Comparison of ENCODE assay signal across 12 mouse cellular contexts in genomic region chr2:33254318-33254985, GRCm38 (mm10). TPM values are rescaled to one million over a fixed set of nuclear protein-coding genes. Genes with fewer than 3 reads are reported as not detected.
DNase-seq lines count a peak whose midpoint lies in the region; ATAC-seq and TF ChIP-seq lines count a peak whose summit lies in the region.
"Had no signal": no experiment of that assay in that cellular context is flagged by ENCODE, and none has a peak within 500 bp of the region (broad histone marks: within the 10 kb centered on the region; RNA-seq: fewer than 3 reads in every experiment).

No protein-coding gene starts in this region.

- peaks cover 21% of the 10 kb centered on the region for H3K36me3 ChIP-seq in hindbrain, embryonic 13.5 days
- H3K36me3 ChIP-seq in hindbrain, embryonic 16.5 days (ENCODE audit: control insufficient read depth, insufficient read depth, low read length) = no peaks in the 10 kb centered on the region
- no peaks in the 10 kb centered on the region for H3K36me3 ChIP-seq in heart, embryonic 13.5 days
- H3K36me3 ChIP-seq: embryonic facial prominence, embryonic 13.5 days had no signal

- no peak overlapping the region for H3K4me2 ChIP-seq in hindbrain, embryonic 13.5 days
- H3K4me2 ChIP-seq in hindbrain, embryonic 16.5 days (ENCODE audit: low read length) = no peak overlapping the region
- peak overlapping the region; percentile 46; the same call in 1 of the 2 replicates for H3K4me2 ChIP-seq in heart, embryonic 13.5 days
- H3K4me2 ChIP-seq: embryonic facial prominence, embryonic 13.5 days; liver, embryonic 11.5 days had no signal

- H3K9ac ChIP-seq in hindbrain, embryonic 13.5 days = no peak overlapping the region
- H3K9ac ChIP-seq in hindbrain, embryonic 16.5 days (ENCODE audit: low read depth, low read length) = no peak overlapping the region
- H3K9ac ChIP-seq in heart, embryonic 13.5 days = peak overlapping the region; percentile 59
- H3K9ac ChIP-seq: embryonic facial prominence, embryonic 13.5 days had no signal

- H3K27ac ChIP-seq in cerebellum, adult 2 months (ENCODE audit: insufficient read depth, low read length) = no peak overlapping the region
- peak overlapping the region; percentile 24; the same call in 1 of the 2 replicates for H3K27ac ChIP-seq in hindbrain, embryonic 13.5 days
- no peak overlapping the region for H3K27ac ChIP-seq in hindbrain, embryonic 16.5 days (ENCODE audit: low read depth, low read length)
- H3K27ac ChIP-seq in heart, embryonic 13.5 days (replicated peaks) = peak overlapping the region; percentile 91
- H3K27ac ChIP-seq: embryonic facial prominence, embryonic 13.5 days had no signal

- no peak for TF ChIP-seq POLR2A in cerebellum, adult 2 months (IDR thresholded peaks at IDR 0.05; ENCODE audit: borderline replicate concordance, insufficient read depth, low read length)

- no peaks in the 10 kb centered on the region for H3K27me3 ChIP-seq in cerebellum, adult 2 months (ENCODE audit: control insufficient read depth, insufficient read depth, low read length)
- H3K27me3 ChIP-seq in hindbrain, embryonic 13.5 days = no peaks in the 10 kb centered on the region
- no peaks in the 10 kb centered on the region for H3K27me3 ChIP-seq in hindbrain, embryonic 16.5 days (replicated peaks; ENCODE audit: control insufficient read depth, insufficient read depth, low read length)
- no peaks in the 10 kb centered on the region for H3K27me3 ChIP-seq in heart, embryonic 13.5 days (replicated peaks)
- H3K27me3 ChIP-seq: embryonic facial prominence, embryonic 13.5 days had no signal

- no peaks in the 10 kb centered on the region for H3K9me3 ChIP-seq in hindbrain, embryonic 13.5 days
- H3K9me3 ChIP-seq in hindbrain, embryonic 16.5 days (ENCODE audit: control insufficient read depth, low read length) = no peaks in the 10 kb centered on the region
- H3K9me3 ChIP-seq in heart, embryonic 13.5 days = no peaks in the 10 kb centered on the region
- H3K9me3 ChIP-seq: embryonic facial prominence, embryonic 13.5 days had no signal

- peaks cover 22% of the 10 kb centered on the region for H3K4me1 ChIP-seq in cerebellum, adult 2 months (ENCODE audit: control insufficient read depth, insufficient read depth, low read length)
- H3K4me1 ChIP-seq in hindbrain, embryonic 13.5 days (replicated peaks) = peaks cover 16% of the 10 kb centered on the region
- H3K4me1 ChIP-seq in hindbrain, embryonic 16.5 days (ENCODE audit: control insufficient read depth, insufficient read depth, low read depth, low read length) = peaks cover 3% of the 10 kb centered on the region; the same call in 1 of the 2 replicates
- H3K4me1 ChIP-seq in heart, embryonic 13.5 days = peaks cover 75% of the 10 kb centered on the region

- DNase-seq in cerebellum, adult 2 months = peak; percentile 52 to 70
- no peak for DNase-seq in cerebellum, postnatal 4 days (ENCODE audit: low spot score in 2 of 2)
- DNase-seq in NIH3T3 (ENCODE audit: low read depth) = peak; percentile 22
- DNase-seq in B cell, adult 2 months = no peak
- DNase-seq in embryo, embryonic 11 days = no peak

- no peak for TF ChIP-seq CTCF in cerebellum, adult 2 months (IDR thresholded peaks at IDR 0.05; ENCODE audit: borderline replicate concordance, insufficient read depth, low read depth, low read length)

- ATAC-seq in hindbrain, embryonic 13.5 days (ENCODE audit: low FRiP score) = no peak
- ATAC-seq in hindbrain, embryonic 16.5 days = no peak
- ATAC-seq in heart, embryonic 13.5 days (ENCODE audit: extremely low read depth, insufficient number of reproducible peaks, low FRiP score, low TSS enrichment) = no peak
- ATAC-seq: activated CD4-positive, CD25-positive, alpha-beta regulatory T cell, adult 4 months; intestine, embryonic 16.5 days had no signal

- H3K4me3 ChIP-seq in cerebellum, adult 2 months (replicated peaks; ENCODE audit: insufficient read depth, low read depth, low read length) = no peak overlapping the region
- H3K4me3 ChIP-seq in hindbrain, embryonic 13.5 days = no peak overlapping the region
- no peak overlapping the region for H3K4me3 ChIP-seq in hindbrain, embryonic 16.5 days (ENCODE audit: low read length)
- no peak overlapping the region for H3K4me3 ChIP-seq in heart, embryonic 13.5 days
- H3K4me3 ChIP-seq: embryonic facial prominence, embryonic 13.5 days had no signal

- WGBS in cerebellum, adult 2 months = 64% methylated on average over 9 of the region's 9 CpGs
- WGBS in hindbrain, embryonic 13.5 days = 91% methylated on average over 9 of the region's 9 CpGs
- 84% methylated on average over 9 of the region's 9 CpGs for WGBS in hindbrain, embryonic 16.5 days
- 72% methylated on average over 9 of the region's 9 CpGs for WGBS in heart, embryonic 13.5 days

RNA-seq across cellular contexts. Expression of gene Angptl2, which starts 38.6 kb away (rescaled TPM):
- polyA plus RNA-seq in cerebellum, adult 2 months (2012; rRNA removed) = 6.4 and 7.4 TPM in 2 replicates
- polyA plus RNA-seq in hindbrain, embryonic 13.5 days (2015; fragmentation: Nextera tagmentation; extraction: Ambion mirVana) = 16.9 and 17.9 TPM in 2 replicates
- polyA plus RNA-seq in hindbrain, embryonic 16.5 days (2015; fragmentation: Nextera tagmentation; extraction: Ambion mirVana) = 13.4 and 20.5 TPM in 2 replicates
- 55.4 and 59.0 TPM in 2 replicates for polyA plus RNA-seq in heart, embryonic 13.5 days (2015; fragmentation: Nextera tagmentation; extraction: Ambion mirVana)

Comparison
In these comparisons a context has a peak if more than half of its experiments do, and no peak if none do; other contexts are left out.
1. DNase-seq: peak in cerebellum, adult 2 months (2 of 2) and NIH3T3 (single experiment); none in cerebellum, postnatal 4 days (0 of 2), B cell, adult 2 months (0 of 2) and embryo, embryonic 11 days (single experiment).
2. H3K27ac ChIP-seq: peak in hindbrain, embryonic 13.5 days (single experiment) and heart, embryonic 13.5 days (single experiment); none in cerebellum, adult 2 months (single experiment) and hindbrain, embryonic 16.5 days (single experiment).